Mouse (Mus musculus): ENCODE results near the gene A230050P20Rik.

DNA sequence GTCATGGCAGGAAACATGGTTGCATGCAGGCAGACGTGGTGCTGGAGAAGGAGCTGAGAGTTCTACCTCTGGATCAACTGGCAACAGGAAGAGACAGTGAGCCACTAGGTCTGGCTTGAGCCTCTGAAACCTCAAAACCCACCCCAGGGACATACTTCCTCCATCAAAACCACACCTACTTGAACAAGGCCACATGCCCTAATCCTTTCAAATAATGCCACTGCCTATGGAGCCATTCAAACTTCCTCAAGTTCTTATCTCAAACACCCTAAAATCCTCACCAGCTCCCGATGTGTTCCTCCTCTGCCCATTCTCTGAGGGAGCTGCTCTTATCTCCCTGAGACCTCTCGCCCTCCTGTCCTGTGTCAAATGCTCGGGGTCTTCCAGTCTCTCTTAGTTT is 26.2 kb upstream of the A230050P20Rik start:
- TF ChIP-seq CTCF (IDR thresholded peaks at IDR 0.05; ENCODE audit: low read depth, low read length): no peak
- TF ChIP-seq POLR2AphosphoS5 (IDR thresholded peaks at IDR 0.05; ENCODE audit: insufficient replicate concordance, low read depth, low read length): no peak
